Mouse (Mus musculus) G1E (cell line): ENCODE results near the gene Olfr651.

Experiments used
- CTCF ChIP-seq: IDR thresholded peaks from 2 replicates; pipeline ENCODE4 v1.5.1; 2012; ENCODE audit warnings: low read depth, low read length, inconsistent platforms, mixed read lengths
- GATA1 ChIP-seq: IDR thresholded peaks from 2 replicates; pipeline ENCODE4 v1.6.1; 2012; ENCODE audit warnings: borderline replicate concordance, low read length, inconsistent platforms, mixed read lengths
- GATA2 ChIP-seq: IDR thresholded peaks from 2 replicates; pipeline ENCODE4 v1.6.1; 2012; ENCODE audit warnings: low read depth, low read length, inconsistent platforms, borderline replicate concordance
- POLR2AphosphoS5 ChIP-seq: IDR thresholded peaks from 2 replicates; pipeline ENCODE4 v1.6.1; 2012; ENCODE audit warnings: low read depth, low read length, inconsistent platforms; ENCODE audit not compliant: insufficient replicate concordance
- TAL1 ChIP-seq: conservative IDR thresholded peaks from 2 replicates; pipeline ENCODE4 v1.6.1; 2012; ENCODE audit warnings: low read depth, low read length, inconsistent platforms, mixed read lengths

DNA sequence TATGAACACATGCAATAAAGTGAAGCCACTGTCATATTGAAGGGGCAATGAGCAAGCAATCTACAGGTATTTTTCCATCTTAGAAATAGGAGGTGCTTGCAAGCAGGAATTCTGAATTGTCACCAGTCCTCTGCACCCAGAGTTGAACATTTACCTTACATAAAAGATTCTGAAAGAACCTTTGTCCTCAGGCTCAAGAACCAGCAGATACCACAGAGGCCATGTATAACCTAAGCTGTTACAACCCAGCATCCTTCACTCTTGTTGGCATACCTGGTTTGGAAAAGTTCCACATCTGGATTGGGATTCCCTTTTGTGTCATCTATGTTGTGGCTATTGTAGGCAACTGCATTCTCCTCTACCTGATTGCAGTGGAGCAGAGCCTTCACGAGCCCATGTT is 2.8 kb downstream of the Olfr651 start:
- TF ChIP-seq CTCF, result no peak
- no peak for TF ChIP-seq POLR2AphosphoS5
- TF ChIP-seq TAL1, result no peak
- no peak for TF ChIP-seq GATA1
- TF ChIP-seq GATA2, result no peak
